Mouse (Mus musculus) c-Kit-positive CD71-positive TER-119-positive erythroid progenitor cells, embryonic 14.5 days (primary cell): ENCODE results near the gene Zfp628.

Source experiments
- DNase-seq: peaks from one replicate; pipeline ENCODE4 v3.0.0-alpha.2; 2013; ENCODE audit warnings: low spot score

Zfp628 gene

GRCm38 (mm10) chr7:4918681-4919080 is 3.7 kb downstream of the Zfp628 start:
- DNase-seq: no peak

GRCm38 (mm10) chr7:4919096-4919495 is 4.1 kb downstream of the Zfp628 start:
- DNase-seq: no peak

GRCm38 (mm10) chr7:4919971-4920370 is 5.0 kb downstream of the Zfp628 start:
- no peak for DNase-seq

DNA sequence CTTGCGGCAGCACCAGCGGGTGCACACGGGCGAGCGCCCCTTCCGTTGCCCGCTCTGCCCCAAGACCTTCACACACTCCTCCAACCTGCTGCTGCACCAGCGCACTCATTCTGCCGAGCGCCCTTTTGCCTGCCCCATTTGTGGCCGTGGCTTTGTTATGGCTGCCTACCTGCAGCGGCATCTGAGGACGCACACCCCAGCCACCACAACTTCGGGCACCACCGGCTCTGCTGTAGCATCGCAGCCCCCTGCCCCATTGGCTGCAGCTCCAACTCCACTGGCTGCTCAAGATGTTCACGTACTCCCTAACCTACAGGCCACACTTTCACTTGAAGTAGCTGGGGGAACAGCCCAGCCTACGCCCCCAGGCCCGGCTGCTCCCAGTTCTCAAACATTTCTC is 5.5 kb downstream of the Zfp628 start:
- no peak for DNase-seq

DNA sequence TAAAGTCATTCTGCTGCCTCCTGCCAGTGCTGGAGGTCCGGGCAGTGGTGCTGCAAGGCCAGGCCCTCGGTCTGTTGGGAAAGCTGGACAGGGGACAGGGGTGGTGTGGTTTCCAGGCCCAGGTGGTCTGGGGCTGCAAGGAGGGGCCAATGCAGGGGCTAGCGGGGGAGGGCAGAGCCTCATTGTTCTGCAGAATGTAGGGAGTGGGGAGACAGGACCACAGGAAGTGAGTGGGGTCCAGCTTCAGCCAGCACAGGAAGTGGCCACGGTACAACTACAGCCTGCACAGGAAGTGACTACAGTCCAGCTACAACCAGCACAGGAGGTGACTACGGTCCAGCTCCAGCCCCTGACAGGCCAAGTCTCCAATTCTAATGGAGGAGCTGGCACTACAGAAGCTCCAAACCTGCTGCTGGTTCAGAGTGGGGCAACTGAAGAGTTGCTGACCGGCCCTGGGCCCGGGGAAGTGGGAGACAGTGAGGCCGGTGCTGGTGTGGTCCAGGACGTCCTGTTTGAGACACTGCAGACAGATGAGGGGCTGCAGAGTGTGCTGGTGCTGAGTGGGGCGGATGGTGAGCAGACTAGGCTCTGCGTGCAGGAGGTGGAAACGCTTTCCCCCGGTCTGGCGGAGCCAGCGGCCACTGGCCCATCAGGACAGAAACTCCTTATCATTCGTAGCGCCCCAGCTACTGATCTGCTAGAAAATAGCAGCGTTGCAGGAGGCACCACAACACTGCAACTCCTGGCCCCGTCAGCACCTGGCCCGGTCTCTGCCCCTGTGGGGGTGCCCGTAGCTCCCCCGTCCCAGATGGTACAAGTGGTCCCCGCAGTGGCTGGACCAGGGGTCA is 6.2 kb downstream of the Zfp628 start:
- no peak for DNase-seq

DNA sequence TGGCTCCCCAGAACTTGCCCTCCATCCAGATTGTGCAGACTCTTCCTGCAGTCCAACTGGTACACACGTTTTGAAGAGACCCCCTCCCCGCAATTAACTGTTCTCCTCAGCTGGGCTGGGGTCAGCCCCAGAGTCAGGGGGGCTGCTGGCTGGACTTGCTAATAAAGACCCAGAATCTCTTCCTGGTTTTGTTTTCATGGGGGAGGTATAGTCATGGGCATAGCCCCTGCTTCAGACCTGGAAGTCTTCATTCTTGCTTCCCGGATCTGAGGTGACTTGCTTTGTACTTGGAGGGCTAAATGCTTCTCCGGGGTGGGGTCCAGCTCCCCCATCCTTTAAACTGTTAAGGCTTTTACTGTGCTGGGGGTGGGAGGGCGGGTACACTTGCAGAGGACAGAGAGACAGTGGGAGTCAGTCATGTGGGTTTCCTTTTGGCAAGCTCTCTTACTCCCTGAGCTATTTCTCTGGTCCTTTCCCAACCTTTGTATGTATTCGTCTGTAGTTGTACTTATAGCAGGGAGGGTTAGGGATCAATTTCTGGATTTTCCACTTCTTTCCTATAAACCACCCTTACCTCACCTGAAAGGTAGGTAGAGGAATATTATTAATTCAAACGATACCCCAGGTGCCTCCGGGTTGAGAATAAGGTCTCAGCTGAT is 6.9 kb downstream of the Zfp628 start, which contains the start of gene Nat14:
Gene Nat14, plus strand, starts transcription at position 205 of the 659 bp plus-strand sequence.
- no peak for DNase-seq

DNA sequence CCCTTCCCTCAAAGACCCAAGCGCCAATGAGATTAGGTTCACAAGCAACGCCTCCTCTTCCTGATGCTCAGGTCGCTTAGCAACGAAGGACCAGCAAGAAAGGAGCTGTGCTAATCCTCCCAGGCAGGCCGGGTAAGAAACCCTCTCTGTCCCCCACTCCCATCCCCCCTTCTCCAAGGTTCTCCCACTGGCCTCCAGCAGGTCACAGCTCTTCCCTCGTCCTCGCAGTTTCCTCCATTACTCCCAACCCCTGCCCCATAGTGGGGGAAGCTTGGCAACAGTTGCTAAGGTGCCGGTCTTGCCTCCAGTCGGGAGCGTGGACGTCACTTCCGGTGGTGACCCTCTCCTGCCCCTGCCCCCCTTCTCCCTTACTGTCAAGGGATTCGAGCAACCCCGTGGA is 7.5 kb downstream of the Zfp628 start:
- DNase-seq: no peak

- no peak for DNase-seq
These were observed 8.0 kb downstream of the Zfp628 start for GRCm38 (mm10) chr7:4922931-4923565.

DNA sequence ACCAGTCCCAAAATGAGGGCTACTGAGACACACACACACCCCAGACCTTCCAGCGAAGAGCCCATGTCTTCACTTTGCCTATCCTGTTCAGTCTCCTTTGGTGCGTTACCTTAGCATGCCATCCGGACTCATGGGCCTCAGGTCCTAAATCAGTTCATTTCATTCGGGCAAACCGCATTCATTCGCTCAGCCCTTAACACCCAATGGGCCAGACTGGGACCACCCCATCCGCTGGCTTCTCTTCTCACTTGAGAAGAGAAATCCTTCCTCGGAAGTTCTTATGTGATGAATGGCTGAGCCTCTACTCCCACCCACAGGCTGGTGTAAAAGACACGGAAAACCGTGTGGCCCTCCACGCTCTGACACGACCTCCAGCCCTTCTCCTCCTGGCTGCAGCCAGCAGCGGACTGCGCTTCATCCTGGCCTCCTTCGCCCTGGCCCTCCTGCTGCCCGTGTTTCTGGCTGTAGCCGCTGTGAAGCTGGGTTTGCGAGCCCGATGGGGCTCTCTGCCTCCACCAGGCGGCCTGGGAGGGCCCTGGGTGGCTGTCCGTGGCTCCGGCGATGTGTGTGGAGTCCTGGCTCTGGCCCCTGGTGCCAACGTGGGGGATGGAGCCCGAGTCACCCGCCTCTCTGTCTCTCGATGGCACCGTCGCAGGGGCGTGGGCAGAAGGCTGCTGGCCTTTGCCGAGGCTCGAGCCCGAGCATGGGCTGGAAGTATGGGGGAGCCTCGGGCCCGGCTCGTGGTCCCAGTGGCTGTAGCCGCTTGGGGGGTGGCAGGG is 8.8 kb downstream of the Zfp628 start:
- DNase-seq: no peak

DNA sequence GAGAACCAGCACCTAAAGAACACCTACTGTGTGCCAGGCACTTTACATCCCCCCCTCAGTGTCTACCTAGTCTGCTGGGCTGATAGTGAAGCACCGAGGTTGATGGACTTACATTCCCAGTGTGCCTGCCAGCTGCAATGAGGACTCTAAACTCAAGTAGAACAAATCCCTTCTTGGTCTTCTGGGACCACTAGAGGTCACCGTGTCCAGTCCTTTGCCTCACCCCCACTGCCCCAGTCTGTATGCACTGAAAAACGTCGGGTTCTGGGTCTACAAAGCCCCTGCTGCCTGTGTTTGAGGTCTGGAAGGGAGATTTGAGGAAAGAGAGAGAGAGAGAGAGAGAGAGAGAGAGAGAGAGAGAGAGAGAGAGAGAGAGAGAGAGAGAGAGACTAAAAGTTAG is 9.5 kb downstream of the Zfp628 start:
- no peak for DNase-seq

GRCm38 (mm10) chr7:4924891-4925301 is 9.9 kb downstream of the Zfp628 start:
- DNase-seq: no peak

GRCm38 (mm10) chr7:4925441-4926381 is 10.7 kb downstream of the Zfp628 start, which contains the start of gene Ssc5d:
Ssc5d (plus strand) TSS chr7:4925785.
- DNase-seq: no peak

DNA sequence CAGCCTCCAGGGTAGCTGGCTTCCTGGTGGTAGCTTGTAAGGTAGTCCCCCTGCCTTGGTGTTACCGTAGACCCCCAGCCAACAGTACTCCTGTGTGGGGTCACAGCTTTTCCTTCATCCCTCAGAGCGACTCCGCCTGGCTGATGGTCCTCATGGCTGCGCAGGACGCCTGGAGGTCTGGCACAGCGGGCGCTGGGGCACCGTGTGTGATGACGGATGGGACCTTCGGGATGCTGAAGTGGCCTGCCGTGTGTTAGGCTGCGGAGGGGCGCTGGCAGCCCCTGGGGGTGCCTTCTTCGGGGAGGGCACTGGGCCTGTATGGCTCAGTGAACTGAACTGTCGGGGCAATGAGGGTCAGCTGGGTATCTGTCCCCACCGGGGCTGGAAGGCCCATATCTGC is 11.8 kb downstream of the Zfp628 start:
- DNase-seq: no peak

- DNase-seq: no peak
These were observed 12.7 kb downstream of the Zfp628 start for GRCm38 (mm10) chr7:4927711-4928110.

DNA sequence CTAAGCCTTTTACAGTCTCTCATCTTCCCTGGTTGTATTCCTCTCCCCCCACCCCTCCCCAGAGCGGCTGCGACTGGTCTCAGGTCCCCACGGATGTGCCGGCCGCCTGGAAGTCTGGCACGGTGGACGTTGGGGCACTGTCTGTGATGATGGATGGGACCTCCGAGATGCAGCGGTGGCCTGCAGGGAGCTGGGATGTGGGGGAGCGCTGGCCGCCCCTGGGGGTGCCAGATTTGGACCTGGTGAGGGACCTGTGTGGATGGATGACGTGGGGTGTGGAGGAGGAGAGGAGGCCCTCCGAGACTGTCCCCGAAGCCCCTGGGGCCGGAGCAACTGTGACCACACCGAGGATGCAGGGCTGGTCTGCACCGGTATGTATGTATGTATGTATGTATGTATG is 13.3 kb downstream of the Zfp628 start:
- no peak for DNase-seq

GRCm38 (mm10) chr7:4933103-4933502 is 18.1 kb downstream of the Zfp628 start:
- DNase-seq: no peak

- no peak for DNase-seq
These were observed 19.3 kb downstream of the Zfp628 start for GRCm38 (mm10) chr7:4934160-4934914.

DNA sequence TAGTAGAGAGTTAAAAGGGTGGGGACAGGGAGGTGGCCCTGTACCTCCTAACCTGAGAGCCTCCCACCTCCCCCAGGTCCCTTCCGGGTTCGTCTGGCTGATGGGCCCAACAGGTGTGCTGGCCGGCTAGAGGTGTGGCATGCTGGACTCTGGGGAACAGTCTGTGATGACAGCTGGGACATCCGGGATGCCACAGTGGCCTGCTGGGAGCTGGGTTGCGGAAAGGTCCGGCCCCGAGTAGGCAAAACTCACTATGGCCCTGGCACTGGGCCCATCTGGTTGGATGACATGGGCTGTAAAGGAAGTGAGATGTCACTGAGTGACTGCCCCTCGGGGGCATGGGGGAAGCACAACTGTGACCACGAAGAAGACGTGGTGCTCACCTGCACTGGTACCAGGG is 21.8 kb downstream of the Zfp628 start:
- no peak for DNase-seq

GRCm38 (mm10) chr7:4937392-4937791 is 22.4 kb downstream of the Zfp628 start:
- DNase-seq: no peak

GRCm38 (mm10) chr7:4938456-4938855 is 23.4 kb downstream of the Zfp628 start:
- DNase-seq: peak; percentile 62
